Mouse (Mus musculus): ENCODE data around the gene Pde4c. TPM values are rescaled to one million over a fixed set of nuclear protein-coding genes. Genes with fewer than 3 reads are reported as not detected.

Gene Pde4c
- polyA plus RNA-seq, 1 experiment from 2014 or later = 8.0 TPM

DNA sequence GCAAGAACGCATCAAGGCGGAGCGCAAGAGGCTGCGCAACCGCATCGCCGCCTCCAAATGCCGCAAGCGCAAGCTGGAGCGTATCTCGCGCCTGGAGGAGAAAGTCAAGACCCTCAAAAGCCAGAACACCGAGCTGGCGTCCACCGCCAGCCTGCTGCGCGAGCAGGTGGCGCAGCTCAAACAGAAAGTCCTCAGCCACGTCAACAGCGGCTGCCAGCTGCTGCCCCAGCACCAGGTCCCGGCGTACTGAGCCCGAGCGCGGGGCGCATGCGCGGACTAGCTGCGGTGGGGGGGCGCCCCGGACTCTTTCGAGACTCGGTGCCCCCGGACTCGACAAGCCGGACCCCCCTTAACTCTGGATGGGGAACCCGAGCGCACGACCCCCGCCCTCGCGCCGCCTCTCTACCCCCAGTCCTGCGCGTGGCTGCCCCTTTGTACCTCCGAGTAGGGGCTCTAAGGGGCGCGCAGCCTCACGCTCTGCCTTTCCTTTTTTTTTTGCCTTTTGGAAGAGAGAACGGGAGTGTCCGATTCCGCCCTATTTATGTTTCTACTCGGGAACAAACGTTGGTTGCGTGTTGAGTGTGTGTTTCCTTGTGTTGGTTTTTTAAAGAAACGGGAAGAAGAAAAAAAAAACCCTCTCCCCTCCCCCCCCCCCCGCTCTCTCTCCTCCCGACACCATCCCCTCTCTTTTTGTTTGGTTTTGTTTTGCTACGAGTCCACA lies 23.5 kb upstream of the Pde4c start:
- under 1% methylated on average over 55 of the region's 59 CpGs for WGBS
- Histone ChIP-seq H3K4me2 (ENCODE audit: low read length) (peak overlapping the region; percentile 66), H3K9me3 (replicated peaks; ENCODE audit: low read length) (no peaks in the 10 kb centered on the region), H3K4me3 (replicated peaks; ENCODE audit: low read depth, low read length) (peak overlapping the region; percentile 98), H3K27ac (peak overlapping the region; percentile 99), H3K27me3 (ENCODE audit: insufficient read depth, low read length) (no peaks in the 10 kb centered on the region), H3K4me1 (replicated peaks; ENCODE audit: insufficient read depth, low read length) (peaks cover 32% of the 10 kb centered on the region), H3K9ac (ENCODE audit: low read depth, low read length) (peak overlapping the region; percentile 100), H3K36me3 (ENCODE audit: insufficient read depth, low read length) (0 out of 2 replicates have a peak, but pooled peaks cover 4% of the 10 kb centered on the region)
- no peak for ATAC-seq (replicated peaks; ENCODE audit: low FRiP score, low read depth)
- peak; percentile 85 for DNase-seq (ENCODE audit: low spot score)
- TF ChIP-seq CTCF (IDR thresholded peaks at IDR 0.05; ENCODE audit: low read depth) = no peak

DNA sequence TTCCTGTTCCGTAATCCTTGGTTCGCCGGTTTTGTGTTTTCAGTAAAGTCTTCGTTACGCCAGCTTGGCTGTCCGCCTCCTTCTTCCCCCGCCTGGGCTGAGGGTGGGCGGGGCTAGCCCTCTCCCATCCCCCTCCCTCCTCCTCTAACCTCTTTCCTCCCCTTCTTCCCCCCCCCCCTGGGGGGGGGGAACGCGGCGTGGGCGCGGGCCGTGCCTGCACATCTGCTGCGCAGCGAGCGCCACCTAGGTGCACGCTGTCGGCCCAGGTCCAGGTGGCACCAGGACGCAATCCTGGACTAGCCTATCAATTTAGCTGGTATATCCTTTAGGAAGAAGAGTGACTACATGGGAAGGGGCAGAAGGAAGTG lies 23.0 kb upstream of the Pde4c start:
- Histone ChIP-seq H3K4me3 (replicated peaks; ENCODE audit: low read depth, low read length) (peak overlapping the region; percentile 98), H3K36me3 (ENCODE audit: insufficient read depth, low read length) (0 out of 2 replicates have a peak, but pooled peaks cover 4% of the 10 kb centered on the region), H3K9me3 (replicated peaks; ENCODE audit: low read length) (no peaks in the 10 kb centered on the region), H3K27me3 (ENCODE audit: insufficient read depth, low read length) (no peaks in the 10 kb centered on the region), H3K27ac (peak overlapping the region; percentile 99), H3K4me2 (ENCODE audit: low read length) (peak overlapping the region; percentile 66), H3K9ac (ENCODE audit: low read depth, low read length) (peak overlapping the region; percentile 100), H3K4me1 (replicated peaks; ENCODE audit: insufficient read depth, low read length) (peaks cover 29% of the 10 kb centered on the region)
- ATAC-seq (replicated peaks; ENCODE audit: low FRiP score, low read depth) (0 out of 2 replicates have a peak, but pooled peaks have one; percentile 2), DNase-seq (ENCODE audit: low spot score) (peak; percentile 96)
- peak; percentile 83 for TF ChIP-seq CTCF (IDR thresholded peaks at IDR 0.05; ENCODE audit: low read depth)
- under 1% methylated on average over 17 of the region's 20 CpGs for WGBS

DNA sequence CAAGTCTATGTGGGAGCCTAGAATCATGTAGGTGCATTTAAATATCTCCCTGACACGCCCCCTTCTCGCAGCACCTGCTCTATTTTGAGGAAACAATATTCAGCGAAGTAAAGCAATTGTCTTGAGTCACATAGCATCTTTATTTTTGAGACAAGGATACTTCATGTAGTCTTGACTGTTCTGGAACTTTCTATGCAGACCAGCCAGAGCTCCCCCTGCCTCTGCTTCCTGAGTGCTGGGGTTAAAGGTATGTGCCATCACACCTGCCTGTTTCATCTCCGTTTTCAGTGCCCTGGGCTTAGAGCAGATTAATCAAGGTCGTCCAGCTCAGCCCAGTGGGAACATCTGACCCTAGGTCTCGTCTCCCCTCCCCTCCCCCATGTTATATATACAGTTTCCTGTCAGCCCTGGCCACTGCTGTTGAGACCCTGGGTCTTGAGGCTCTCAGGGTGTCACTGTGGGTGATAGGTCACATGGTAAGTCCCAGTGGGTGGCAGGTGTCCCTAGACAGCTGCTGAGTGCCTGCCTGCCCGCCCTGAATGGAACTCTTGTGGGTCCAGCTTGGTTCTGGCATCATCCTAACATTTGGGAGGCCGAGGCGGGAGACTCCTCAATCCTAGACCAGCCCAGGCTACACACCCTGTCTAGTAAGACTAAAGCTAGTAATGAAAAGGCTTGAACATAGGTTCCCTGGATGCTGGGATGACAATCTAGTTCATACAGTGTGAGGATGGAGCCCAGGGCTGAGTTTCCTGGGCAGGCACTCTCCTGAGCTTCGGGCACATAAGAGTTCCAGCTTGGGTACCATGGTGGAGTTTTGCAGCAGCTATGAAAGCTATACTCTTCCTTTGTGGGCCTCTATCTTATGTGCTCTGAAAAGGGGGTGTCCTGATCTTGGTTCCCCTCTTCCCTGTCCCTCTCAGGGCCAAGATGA lies 22.2 kb upstream of the Pde4c start:
- H3K9me3 ChIP-seq (replicated peaks; ENCODE audit: low read length) = no peaks in the 10 kb centered on the region
- no peak for TF ChIP-seq CTCF (IDR thresholded peaks at IDR 0.05; ENCODE audit: low read depth)
- H3K9ac ChIP-seq (ENCODE audit: low read depth, low read length) = peak overlapping the region; percentile 100
- ATAC-seq (replicated peaks; ENCODE audit: low FRiP score, low read depth) = no peak
- peaks cover 24% of the 10 kb centered on the region for H3K4me1 ChIP-seq (replicated peaks; ENCODE audit: insufficient read depth, low read length)
- WGBS = 42% methylated on average over 10 of the region's 10 CpGs
- DNase-seq (ENCODE audit: low spot score) = no peak
- 0 out of 2 replicates have a peak, but pooled peaks cover 4% of the 10 kb centered on the region for H3K36me3 ChIP-seq (ENCODE audit: insufficient read depth, low read length)
- peak overlapping the region; percentile 98 for H3K4me3 ChIP-seq (replicated peaks; ENCODE audit: low read depth, low read length)
- H3K27me3 ChIP-seq (ENCODE audit: insufficient read depth, low read length) = no peaks in the 10 kb centered on the region
- H3K27ac ChIP-seq = peak overlapping the region; percentile 99; the same call in 1 of the 2 replicates
- H3K4me2 ChIP-seq (ENCODE audit: low read length) = peak overlapping the region; percentile 66

DNA sequence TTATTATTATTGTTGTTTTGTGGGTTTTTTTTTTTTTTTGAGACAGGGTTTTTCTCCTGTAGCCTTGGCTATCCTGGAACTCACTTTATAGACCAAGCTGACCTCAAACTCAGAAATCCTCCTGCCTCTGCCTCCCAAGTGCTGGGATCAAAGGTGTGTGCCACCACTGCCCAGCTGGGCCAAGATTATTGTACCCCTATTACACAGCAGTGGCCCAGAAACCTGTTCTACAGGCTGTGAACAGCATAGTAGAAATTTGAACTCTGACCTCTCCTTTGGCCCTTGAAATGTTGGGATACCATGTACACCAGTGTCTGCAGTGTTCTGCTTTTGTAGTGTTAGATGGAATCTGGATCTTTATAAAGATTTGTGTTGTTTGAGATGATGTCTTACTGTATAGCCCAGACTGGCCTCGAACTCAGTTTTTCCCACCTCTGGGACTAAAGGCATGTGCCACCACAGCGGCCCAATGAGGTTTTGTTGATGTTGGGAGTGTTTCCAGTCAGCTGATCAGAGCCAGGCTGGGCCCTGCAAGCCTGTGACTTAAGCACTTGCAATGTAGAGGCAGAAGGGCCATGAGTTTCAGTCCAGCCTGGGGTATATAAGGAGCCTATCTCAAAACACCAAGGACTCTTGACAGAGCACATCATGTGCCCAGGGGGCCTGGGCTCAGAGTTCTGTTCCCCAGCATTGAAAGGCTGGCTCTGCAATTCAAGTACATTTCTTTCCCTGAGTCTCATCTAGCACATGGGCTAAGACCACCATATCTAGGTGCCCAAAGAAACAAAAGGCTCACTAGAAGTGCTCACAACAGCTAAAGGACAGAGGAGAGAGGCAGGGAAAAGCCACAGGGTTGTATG lies 21.3 kb upstream of the Pde4c start:
- 0 out of 2 replicates have a peak, but pooled peaks cover 4% of the 10 kb centered on the region for H3K36me3 ChIP-seq (ENCODE audit: insufficient read depth, low read length)
- ATAC-seq (replicated peaks; ENCODE audit: low FRiP score, low read depth) (no peak), DNase-seq (ENCODE audit: low spot score) (no peak)
- TF ChIP-seq CTCF (IDR thresholded peaks at IDR 0.05; ENCODE audit: low read depth) = no peak
- H3K4me2 ChIP-seq (ENCODE audit: low read length) = peak overlapping the region; percentile 66
- H3K9me3 ChIP-seq (replicated peaks; ENCODE audit: low read length) = no peaks in the 10 kb centered on the region
- no peak overlapping the region for H3K4me3 ChIP-seq (replicated peaks; ENCODE audit: low read depth, low read length)
- H3K4me1 ChIP-seq (replicated peaks; ENCODE audit: insufficient read depth, low read length) = peaks cover 16% of the 10 kb centered on the region
- WGBS = 75% methylated on average over 2 of the region's 2 CpGs
- no peaks in the 10 kb centered on the region for H3K27me3 ChIP-seq (ENCODE audit: insufficient read depth, low read length)
- H3K9ac ChIP-seq (ENCODE audit: low read depth, low read length) = no peak overlapping the region
- 0 out of 2 replicates have a peak overlapping the region, but pooled peaks have one; percentile 15 for H3K27ac ChIP-seq

DNA sequence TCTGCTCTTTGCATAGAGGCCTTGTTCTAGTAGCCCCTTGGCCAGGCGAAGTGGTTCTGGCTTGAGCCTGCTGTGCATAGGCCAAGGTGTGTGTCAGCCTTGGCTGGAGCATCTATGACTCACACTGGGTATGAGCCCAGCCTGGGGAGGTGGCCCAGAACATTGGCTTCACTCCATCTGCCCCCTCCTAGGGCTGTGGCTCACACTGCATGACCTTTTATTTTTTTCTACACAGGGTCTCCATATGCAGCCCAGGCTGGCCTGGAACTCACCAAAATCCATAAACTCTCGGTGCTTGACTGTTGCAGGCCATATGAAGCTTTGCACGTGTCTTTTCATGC lies 20.7 kb upstream of the Pde4c start:
- no peaks in the 10 kb centered on the region for H3K27me3 ChIP-seq (ENCODE audit: insufficient read depth, low read length)
- 0 out of 2 replicates have a peak overlapping the region, but pooled peaks have one; percentile 15 for H3K27ac ChIP-seq
- 0 out of 2 replicates have a peak, but pooled peaks cover 4% of the 10 kb centered on the region for H3K36me3 ChIP-seq (ENCODE audit: insufficient read depth, low read length)
- no peaks in the 10 kb centered on the region for H3K9me3 ChIP-seq (replicated peaks; ENCODE audit: low read length)
- DNase-seq (ENCODE audit: low spot score) = no peak
- no peak overlapping the region for H3K4me3 ChIP-seq (replicated peaks; ENCODE audit: low read depth, low read length)
- WGBS = 78% methylated on average over 3 of the region's 3 CpGs
- H3K9ac ChIP-seq (ENCODE audit: low read depth, low read length) = no peak overlapping the region
- H3K4me1 ChIP-seq (replicated peaks; ENCODE audit: insufficient read depth, low read length) = peaks cover 11% of the 10 kb centered on the region; the same call in 1 of the 2 replicates
- ATAC-seq (replicated peaks; ENCODE audit: low FRiP score, low read depth) = no peak
- H3K4me2 ChIP-seq (ENCODE audit: low read length) = no peak overlapping the region
- no peak for TF ChIP-seq CTCF (IDR thresholded peaks at IDR 0.05; ENCODE audit: low read depth)

Measured in kidney, postnatal 0 days (tissue).